Mouse (Mus musculus) kidney, adult 18-20 months (tissue): ENCODE results near the gene Fam53b.

Source experiments
- DNase-seq: peaks from one replicate; pipeline ENCODE4 v3.0.0; 2021

Gene Fam53b

DNA sequence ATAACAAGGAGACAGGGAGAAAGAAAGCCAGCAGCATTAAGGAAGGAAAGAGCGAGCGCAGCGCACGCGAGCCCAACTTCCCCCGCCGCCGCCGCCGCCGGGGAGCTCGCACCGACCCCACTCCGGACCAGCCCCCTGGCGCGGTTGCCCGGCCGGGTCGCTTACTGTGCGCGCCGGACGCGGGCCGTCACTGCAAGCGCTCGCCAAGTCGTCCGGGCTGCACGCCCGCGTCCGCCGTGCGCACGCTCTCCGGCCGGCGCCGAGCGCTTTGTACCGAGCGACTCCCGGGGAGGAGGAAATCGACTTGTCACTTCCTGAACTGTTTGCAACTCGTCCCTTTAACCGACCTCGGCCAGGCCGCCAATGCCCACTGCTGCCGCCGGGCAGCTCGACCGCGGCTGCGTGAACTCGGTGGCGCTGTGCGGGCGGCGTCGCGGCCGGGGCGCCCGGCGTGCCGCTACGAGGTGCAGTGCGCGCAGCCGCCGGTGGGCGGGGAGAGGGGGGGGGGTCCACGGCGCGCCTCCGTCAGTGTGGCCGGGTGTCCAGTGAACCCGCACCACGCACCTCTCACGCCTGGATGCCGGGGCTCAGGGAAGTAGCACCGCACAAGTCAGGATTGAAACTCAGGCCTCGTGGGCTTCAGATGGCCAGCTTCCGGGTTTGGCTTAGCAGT, at the start of gene Fam53b:
TSS of gene Fam53b (minus strand) at position 471 of the 673 bp plus-strand sequence.
- DNase-seq, result peak; percentile 82

DNA sequence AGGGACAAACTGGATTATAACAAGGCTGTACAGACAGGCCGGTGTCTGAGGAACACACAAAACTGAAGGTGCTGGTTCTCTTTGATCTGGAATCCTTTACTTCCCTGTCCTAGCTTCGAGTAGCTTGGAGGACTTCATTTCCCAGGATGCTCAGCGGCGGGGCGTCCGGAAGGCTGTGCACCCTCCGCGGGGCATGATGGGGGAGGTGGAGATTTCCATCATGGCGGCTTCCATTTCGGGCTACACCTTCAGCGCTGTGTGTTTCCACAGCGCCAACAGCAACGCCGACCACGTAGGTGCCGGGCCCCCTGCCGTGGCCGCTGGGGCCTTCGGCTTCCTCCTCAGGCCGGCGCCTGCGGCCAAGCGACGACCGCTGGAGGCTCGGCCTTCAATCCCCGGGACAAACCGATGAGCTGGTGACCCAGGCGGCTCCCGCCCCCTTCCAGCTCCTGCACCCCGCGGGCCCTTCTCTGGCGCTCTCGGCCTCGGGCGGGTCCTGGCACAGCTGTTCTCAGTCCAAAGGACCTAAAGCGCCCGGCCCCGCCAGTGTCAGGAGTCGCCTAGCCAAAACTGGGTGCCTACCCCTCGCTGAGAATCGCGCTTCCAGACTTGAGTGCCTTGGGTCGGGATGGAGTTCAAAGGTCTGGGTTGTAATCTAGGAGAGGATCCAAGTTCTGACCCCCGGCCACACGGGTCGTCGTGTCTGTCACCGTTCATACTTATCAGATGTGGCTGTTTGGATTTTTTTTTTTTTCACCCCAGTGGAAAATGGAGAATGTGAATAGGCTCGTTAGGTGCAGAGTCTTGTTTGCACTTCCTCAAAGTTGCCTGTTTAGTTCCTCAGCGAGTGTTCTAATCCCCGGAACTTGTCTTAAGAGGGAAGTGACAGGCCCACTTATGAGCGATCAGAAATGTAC, 45.6 kb upstream of the Fam53b start, which contains the start of gene Abraxas2:
TSS of gene Abraxas2 (plus strand) at position 184 of the 917 bp plus-strand sequence.
- DNase-seq, result peak; percentile 92

DNA sequence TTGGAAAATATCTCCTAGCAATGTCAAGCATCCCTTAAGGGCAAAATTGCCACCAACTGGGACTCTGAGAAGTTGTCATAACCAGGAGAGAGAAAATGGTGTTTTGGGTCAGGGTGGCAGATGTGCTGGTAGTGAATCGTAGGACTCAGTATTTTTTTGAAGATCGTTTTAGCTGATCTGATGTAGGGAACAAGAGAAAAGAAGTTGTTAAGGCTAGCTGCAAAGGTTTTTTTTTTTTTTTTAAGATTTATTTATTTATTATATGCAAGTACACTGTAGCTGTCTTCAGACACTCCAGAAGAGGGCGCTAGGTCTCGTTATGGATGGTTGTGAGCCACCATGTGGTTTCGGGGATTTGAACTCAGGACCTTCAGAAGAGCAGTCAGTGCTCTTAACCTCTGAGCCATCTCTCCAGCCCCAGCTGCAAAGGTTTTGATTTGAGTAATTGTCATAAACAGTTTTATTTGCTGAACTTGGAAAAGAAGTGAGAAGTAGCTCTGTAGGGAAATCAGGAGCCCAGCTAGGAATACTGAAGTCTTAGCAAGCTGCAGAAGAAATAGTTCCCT, 44.4 kb upstream of the Fam53b start:
- no peak for DNase-seq

DNA sequence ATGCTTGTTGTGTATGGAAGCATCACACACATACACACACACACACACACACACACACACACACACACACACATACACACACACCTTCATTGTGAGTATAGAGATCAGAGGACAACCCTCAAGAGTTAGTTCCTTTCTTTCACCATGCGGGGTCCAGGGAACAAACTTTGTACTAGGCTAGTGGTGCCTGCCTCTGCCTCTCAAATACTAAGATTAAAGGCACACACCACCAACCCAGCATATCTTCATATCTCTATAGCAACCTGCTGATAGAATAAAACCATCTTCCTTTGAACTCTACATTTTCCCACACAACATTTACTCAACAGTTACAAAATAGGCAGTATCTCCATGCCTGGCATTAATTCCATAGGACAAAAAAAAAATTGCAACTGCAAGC, 42.4 kb upstream of the Fam53b start:
- no peak for DNase-seq

DNA sequence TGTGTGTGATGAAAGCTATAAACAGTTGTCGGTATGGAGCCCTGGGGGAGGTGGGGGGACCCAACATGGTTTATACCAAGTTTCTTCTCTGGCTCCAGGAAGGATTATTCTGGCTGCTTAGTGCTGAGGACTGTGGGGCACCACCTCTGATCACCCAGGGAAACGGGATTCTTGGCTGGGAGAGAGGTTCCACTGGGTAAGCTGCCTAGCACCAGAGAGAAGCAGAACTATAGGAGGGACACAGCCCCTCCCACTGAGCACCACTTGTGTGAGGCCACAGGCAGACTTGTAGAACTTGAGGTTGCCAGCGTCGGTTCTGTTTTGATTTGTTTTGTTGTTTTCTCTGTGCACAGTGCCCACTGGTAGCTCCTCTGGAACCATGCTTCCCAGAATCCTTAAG, 40.3 kb upstream of the Fam53b start:
- no peak for DNase-seq

DNA sequence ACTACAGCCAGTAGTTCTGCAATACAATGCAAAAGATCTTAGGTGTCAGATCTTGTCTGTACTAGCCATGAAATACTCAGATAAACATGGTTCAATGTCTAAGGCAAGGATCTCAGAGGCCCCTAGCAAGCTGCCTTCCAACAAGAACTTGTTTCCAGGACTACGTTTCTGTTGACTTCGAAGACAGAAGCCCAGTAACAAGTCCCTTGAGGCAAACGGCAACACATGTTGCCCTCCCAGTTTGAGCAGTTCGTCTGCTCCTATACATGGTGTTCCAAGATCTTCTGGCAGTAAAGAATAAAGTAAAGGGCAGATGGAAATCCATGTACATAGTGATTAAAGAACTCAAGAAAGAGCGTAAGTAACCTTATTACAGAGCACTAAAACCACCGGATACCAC, 39.7 kb upstream of the Fam53b start:
- no peak for DNase-seq

DNA sequence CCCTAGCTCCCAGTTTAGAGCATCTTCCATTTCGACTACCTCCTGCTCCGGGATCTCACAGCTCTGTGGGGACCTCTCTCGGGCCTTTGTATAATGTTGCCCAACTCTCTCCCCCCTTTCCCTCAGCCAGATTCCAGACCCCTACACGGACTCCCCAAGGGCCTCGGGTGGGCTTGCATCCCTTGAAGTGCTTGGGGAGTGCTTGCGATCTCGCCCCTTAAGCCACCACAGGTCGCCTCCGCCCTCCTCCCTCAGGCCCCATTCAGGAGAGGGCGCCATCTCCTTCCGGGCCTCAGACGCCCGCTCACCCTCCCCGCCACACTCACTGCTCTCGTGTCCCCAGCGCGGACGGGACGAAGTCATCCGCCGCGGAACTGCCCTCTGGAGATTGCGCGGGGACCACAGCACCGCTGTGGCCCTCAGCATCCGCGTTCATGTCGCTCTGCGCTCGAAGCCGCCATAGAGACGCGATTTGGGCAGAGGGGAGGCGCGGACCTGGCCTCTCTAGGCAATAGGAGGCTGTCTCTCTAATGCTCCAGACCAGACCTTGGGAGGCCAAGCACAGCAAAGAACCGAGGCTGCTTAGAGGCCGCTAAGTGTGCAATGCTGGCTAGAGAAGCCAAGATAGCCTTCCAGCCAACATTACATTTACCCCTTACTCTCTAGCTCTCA, 38.6 kb upstream of the Fam53b start, which contains the start of gene Eef1akmt2:
TSS of gene Eef1akmt2 (minus strand) at position 501 of the 672 bp plus-strand sequence.
- peak; percentile 89 for DNase-seq

DNA sequence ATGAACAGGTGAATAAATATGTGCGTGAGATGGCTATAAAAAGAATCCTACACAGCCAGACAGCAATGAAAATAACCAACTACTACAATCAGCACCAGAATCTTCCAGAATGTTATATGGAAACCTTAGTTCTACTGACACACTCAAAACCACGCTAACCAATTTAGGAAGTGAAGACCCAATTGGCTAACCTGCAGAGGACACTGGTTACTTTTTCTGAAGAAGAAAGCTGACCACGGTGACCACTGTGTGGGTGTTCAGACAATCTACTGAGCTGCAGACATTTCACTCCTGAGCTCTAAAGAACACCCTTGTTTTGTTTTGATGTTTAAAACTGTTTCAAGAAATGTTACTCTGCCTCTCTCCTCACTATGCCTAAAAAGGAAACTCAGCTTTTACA, 29.5 kb upstream of the Fam53b start:
- DNase-seq, result no peak

DNA sequence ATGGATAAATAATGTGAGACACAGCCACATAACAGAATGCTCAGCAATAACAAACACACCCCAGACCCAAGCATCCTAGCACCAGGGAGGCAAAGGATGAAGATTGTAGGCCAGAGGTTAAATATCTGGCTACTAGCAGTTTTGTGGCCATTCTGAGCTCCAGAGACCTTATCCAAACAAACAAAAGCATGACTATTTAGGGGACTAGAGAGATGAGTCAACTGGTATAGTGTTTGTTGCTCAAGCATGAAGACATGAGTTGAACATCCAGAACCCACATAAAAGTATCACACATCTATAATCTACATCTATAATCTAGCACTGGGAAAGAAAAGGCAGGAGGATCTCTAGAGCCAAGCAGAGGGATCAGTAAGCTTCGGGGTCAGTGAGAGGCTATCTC, 28.8 kb upstream of the Fam53b start:
- no peak for DNase-seq

DNA sequence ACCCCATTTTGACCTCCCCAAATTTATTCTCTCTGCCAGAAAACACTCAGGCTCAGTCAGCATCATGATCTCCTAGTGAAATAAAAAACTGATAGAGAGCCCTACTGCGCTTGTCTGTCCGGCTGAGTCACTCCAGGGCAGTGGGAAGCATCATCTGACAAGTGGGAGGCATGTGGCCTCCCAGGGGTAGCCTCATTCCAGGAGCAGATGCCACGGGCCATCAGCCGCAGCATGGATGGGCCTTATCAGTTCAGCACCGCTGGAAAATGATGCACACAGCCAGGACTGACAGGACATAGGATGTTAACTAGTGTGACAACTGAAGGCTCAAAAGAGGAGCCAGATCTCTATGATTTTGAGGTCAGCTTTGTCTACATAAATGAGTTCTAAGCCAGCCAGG, 27.6 kb upstream of the Fam53b start:
- DNase-seq, result no peak

DNA sequence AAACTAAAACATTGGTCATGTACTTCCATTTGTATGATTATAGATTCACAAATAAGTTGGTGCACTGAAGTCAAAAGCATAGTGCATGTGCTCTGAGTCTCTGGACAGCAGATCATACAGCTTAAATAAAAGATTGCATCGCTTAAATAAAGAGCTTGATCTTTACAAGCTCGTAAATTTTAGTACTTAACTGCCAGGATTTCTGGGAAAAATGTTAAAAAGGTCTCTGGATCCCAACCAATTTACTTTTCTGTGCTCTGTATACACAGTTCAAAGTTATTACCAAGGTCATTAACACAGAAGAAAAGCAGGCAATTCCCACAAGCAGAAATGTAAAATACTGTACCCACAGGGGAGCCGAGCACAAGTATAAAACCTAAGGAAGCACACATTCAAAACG, 17.3 kb upstream of the Fam53b start:
- no peak for DNase-seq

DNA sequence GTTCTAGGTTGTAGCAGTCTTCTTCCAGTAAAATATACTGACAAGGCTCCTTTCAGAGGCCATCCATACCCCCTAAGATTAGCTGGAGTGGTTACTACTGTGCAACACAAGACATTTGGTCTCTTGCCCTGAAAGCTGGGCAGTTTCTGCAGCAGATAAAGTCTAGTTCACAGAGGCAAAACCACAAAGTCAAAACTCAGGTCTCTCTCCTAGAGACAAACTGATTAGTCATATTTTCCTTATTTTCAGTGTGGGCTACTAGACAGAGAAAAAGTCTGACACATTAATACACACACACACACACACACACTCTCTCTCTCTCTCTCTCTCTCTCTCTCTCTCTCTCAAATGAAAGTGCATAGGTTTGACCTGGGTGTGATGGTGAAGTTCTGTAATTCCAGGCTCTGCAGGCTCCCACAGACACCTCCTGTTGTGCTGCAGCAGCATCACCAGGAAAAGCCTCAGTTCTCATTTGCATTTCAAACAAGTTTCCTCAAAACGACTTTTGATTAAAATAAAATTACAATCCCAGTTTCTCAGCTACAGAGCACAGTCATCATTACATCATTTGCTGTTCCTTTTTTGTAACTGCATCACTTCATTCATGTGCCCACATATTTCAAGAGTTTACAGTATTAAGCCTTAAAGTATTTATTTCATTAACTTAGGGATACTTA, 10.8 kb upstream of the Fam53b start:
- DNase-seq, result no peak

DNA sequence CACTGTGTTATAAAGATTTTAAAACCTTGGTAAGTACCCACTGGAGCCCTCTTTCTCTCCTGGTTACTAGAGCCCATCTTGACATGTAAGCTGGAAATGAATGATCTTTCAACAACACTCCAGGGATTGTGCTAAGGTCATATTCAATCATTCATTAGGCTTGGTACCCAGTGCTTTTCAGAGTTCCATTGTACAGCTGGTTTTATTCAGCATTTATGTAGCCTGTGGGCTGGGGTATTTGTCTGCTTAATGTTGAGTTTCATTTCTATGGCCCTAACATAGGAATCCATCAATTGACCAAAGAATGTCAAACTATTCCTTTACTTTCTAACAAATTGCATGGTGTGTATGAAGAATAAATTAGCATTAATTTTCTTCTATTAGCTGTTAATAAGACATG, 10.1 kb upstream of the Fam53b start:
- DNase-seq, result no peak

DNA sequence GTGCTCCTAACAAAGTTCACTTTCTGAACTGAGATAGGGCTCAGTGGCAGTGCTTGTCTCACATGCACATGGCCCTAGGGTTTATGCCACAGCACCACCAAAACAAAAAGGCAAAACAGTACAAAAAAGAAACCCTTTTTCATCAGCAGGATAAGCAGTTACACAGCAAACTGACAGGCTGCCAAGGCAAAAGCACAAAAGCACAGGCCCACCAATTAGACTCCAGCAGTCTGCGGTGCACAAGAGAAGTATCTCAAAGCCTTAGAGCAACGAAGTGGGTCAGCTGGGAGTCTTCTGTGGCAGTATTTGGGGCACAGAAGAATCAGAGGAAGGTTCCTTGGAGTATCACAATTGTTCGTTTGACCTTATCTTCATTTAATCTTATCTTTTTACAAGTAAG, 7.0 kb upstream of the Fam53b start:
- DNase-seq, result no peak

DNA sequence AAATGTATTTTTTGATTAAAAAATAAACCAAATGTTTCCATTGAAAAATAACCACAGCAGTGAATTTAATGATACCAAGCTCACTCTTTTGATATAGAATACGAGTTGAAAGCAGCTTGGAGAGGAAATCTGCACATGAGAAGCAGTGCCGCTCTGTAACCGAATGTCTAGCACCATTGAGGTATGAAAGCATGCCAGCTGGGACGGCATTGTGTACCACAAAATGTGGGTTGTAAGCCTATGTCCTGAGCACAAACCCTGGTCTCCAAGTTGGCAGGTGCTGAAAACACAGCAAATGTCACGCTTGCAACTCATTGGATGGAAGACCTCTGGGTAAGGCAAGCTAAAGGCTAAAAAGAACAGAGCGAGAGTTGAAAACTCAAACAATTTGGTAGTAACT, 3.4 kb upstream of the Fam53b start:
- no peak for DNase-seq

DNA sequence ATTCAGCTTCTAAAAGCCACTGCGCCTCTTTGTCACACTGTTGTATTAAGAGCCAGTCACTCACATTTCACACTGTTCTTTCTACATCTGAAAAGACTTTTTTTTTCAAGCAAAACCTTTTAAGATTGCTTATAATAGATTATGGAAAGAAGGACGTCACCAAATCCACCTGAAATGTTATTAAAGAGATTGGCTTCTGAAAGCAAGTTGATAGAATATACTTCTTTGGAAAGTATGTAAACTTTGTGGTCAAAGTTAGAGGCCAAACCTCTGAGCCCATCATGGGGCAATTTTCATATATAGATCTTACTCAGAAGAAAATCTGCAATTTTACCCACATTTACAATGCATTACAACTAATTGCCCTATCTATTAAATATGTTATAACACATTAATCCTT, 2.8 kb upstream of the Fam53b start:
- no peak for DNase-seq

DNA sequence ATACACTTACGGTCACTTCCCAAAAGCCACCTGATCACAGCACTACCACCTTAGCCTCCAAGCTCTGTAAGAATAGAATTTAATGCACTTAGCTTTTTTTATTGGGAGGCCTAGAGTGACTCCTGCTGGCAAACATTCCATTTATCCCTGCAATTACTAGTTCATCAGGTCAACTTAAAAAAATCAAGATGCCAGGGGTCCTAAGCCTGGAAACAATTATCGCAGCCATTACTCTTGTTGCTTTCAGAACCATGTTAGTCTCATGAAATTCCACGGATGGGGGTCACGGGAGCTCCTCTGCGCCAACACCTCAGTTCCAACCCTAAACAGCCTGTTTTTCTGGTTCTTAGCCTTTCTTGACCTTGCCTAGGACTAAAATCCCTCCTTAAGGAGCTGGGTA, 1.4 kb upstream of the Fam53b start:
- DNase-seq, result no peak

DNA sequence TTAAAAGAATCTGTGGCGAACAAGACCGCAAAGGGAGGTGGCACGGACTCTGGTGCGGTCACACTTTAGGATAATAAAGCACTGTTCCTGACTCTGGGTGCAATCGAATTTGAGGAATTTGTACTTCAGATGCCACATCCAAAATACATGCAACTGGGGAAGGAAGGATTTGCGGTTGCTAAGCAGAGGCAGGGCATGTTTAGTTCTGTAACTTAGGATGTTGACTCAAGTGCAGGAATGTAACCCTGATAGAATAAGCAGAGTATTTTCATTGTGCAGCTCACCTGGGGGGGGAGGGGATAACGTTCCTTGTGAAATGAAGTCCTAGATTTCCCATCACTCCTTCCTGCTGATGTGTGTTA, 384 bp upstream of the Fam53b start:
- DNase-seq, result no peak

DNA sequence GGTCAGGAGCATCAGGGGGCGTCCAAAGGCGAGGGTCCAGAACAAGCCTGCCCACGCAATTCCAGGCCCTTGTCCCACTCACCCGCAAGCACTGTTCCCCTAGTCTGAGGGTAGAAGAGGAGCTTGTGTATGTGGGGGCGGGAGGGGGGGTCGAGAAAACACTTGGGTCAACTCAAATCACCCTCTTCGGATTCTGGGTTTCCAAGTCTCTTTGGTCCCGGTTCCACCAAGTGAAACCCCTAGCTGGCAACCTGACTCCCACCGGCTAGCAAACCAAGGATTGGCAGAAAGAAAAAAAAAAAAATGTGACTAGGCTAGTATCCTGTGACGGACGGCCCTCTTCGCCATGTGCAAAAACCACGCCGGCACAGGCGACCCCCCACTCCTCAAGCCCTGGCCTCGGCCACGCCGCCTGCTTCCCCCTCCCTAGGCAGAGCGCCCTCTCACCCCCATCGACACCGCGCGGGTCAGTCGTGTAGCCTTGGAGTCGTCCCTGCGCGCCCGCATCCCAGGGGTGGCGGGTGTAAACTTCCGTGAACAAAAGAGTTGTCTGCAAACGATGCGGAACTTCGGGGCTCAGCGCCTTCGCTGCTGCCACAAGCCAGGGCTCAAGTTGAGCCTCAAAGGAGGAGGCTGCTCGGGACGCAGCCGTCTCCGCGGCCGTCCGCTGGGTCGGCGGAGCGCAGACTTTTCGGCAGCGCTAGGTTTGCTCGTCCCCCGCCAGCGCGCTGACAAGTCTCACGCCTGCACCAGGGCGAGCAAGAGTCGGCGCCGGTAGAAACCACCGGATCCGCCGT, 869 bp downstream of the Fam53b start:
- peak; percentile 71 for DNase-seq

DNA sequence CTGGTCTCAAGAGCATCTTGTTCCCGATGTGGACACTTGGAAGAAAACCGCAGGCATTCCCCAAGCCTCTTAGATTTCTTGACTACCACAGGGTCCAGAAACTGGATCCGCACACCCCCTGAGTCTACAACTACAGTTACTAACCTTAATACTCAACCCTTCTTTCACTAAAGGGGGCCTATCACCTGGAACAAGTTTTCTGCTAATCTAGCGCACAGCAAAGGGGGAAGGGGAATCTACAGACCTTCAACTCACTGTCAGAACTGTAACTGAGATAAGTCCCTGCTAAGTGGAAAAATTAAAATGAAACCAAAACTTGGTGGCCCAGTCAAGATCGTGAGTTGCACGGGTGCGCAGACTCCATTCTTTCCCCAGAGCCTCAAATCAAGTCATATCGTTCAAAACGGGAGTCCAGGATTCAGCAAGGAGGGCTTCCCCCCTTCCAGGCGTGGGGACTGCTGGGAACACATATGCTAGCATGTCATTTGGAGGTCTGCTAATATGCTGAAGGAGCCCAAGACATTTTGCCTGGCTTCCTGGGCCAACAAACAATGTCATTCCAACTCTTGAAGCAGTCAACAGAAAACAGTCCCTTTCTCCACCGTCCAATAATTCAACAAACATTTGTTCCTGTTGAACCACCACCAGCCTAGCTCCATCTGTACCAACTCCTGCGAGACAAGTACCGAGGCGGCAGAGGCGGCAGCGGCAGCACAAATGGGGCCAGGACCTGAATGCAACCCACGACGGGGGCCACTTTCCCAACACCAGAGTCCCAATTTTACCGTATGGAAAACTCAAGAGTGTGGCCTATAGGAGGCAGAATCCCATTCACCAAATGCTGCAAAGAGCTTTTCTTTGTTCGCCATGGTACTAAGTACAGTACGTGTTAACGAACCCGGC, 1.7 kb downstream of the Fam53b start:
- peak; percentile 50 for DNase-seq

DNA sequence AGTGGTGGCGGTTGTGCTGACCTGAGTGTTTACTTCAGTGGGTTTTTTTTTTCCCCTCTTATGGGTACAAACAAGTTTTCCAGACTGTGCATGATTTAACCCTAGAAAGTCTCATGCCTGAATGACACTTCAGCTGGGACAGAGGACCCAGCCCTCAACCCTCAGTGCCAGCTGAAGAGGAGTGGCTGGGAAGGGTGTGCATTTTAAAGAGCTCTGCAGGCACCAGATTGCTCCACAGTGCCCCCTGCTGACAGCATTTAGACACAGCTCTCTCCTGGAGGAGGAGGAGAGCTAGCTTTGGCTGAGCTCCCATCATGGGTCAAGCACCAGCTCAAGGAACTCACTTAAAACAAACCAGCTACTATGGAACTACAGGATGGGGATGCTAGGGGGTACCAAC, 2.8 kb downstream of the Fam53b start:
- peak; percentile 93 for DNase-seq
